Mouse (Mus musculus): ENCODE data around the gene 4930452B06Rik. TPM values are rescaled to one million over a fixed set of nuclear protein-coding genes. Genes with fewer than 3 reads are reported as not detected.

Gene 4930452B06Rik
- polyA plus RNA-seq, 1 experiment from 2014 or later: 14.3 TPM

GRCm38 (mm10) chr14:8441623-8442022 is 224.4 kb downstream of the 4930452B06Rik start:
- Histone ChIP-seq H3K36me3 (ENCODE audit: control insufficient read depth, insufficient read depth, low read length) (no peaks in the 10 kb centered on the region), H3K27me3 (ENCODE audit: control insufficient read depth, insufficient read depth, low read length) (no peaks in the 10 kb centered on the region), H3K27ac (ENCODE audit: low read length) (no peak overlapping the region), H3K4me1 (ENCODE audit: control insufficient read depth, insufficient read depth, low read length) (no peaks in the 10 kb centered on the region), H3K4me2 (replicated peaks; ENCODE audit: low read depth, low read length) (no peak overlapping the region), H3K4me3 (ENCODE audit: low read depth, low read length) (no peak overlapping the region), H3K9ac (replicated peaks; ENCODE audit: low read depth, low read length) (no peak overlapping the region), H3K9me3 (ENCODE audit: control insufficient read depth, low read depth, low read length) (no peaks in the 10 kb centered on the region)
- 74% methylated on average over 3 of the region's 3 CpGs for WGBS
- ATAC-seq (ENCODE audit: insufficient number of reproducible peaks, insufficient read depth, low FRiP score, low read depth): no peak

GRCm38 (mm10) chr14:8430611-8431230 is 235.3 kb downstream of the 4930452B06Rik start:
- Histone ChIP-seq H3K9ac (replicated peaks; ENCODE audit: low read depth, low read length) (no peak overlapping the region), H3K27me3 (ENCODE audit: control insufficient read depth, insufficient read depth, low read length) (no peaks in the 10 kb centered on the region), H3K9me3 (ENCODE audit: control insufficient read depth, low read depth, low read length) (no peaks in the 10 kb centered on the region), H3K4me1 (ENCODE audit: control insufficient read depth, insufficient read depth, low read length) (0 out of 2 replicates have a peak, but pooled peaks cover 3% of the 10 kb centered on the region), H3K27ac (ENCODE audit: low read length) (no peak overlapping the region), H3K36me3 (ENCODE audit: control insufficient read depth, insufficient read depth, low read length) (no peaks in the 10 kb centered on the region), H3K4me3 (ENCODE audit: low read depth, low read length) (no peak overlapping the region), H3K4me2 (replicated peaks; ENCODE audit: low read depth, low read length) (no peak overlapping the region)
- ATAC-seq (ENCODE audit: insufficient number of reproducible peaks, insufficient read depth, low FRiP score, low read depth): peak; percentile 85
- WGBS: 57% methylated on average over 6 of the region's 6 CpGs

GRCm38 (mm10) chr14:8429767-8430166 is 236.3 kb downstream of the 4930452B06Rik start:
- 86% methylated on average over 2 of the region's 2 CpGs for WGBS
- Histone ChIP-seq H3K9me3 (ENCODE audit: control insufficient read depth, low read depth, low read length) (no peaks in the 10 kb centered on the region), H3K27ac (ENCODE audit: low read length) (no peak overlapping the region), H3K9ac (replicated peaks; ENCODE audit: low read depth, low read length) (no peak overlapping the region), H3K27me3 (ENCODE audit: control insufficient read depth, insufficient read depth, low read length) (no peaks in the 10 kb centered on the region), H3K4me2 (replicated peaks; ENCODE audit: low read depth, low read length) (no peak overlapping the region), H3K4me3 (ENCODE audit: low read depth, low read length) (no peak overlapping the region), H3K36me3 (ENCODE audit: control insufficient read depth, insufficient read depth, low read length) (no peaks in the 10 kb centered on the region), H3K4me1 (ENCODE audit: control insufficient read depth, insufficient read depth, low read length) (0 out of 2 replicates have a peak, but pooled peaks cover 3% of the 10 kb centered on the region)
- no peak for ATAC-seq (ENCODE audit: insufficient number of reproducible peaks, insufficient read depth, low FRiP score, low read depth)

- H3K4me1 ChIP-seq (ENCODE audit: control insufficient read depth, insufficient read depth, low read length): 0 out of 2 replicates have a peak, but pooled peaks cover 6% of the 10 kb centered on the region
- H3K36me3 ChIP-seq (ENCODE audit: control insufficient read depth, insufficient read depth, low read length): no peaks in the 10 kb centered on the region
- no peak overlapping the region for H3K27ac ChIP-seq (ENCODE audit: low read length)
- no peak overlapping the region for H3K4me3 ChIP-seq (ENCODE audit: low read depth, low read length)
- ATAC-seq (ENCODE audit: insufficient number of reproducible peaks, insufficient read depth, low FRiP score, low read depth): no peak
- WGBS: 87% methylated on average over 3 of the region's 3 CpGs
- no peaks in the 10 kb centered on the region for H3K27me3 ChIP-seq (ENCODE audit: control insufficient read depth, insufficient read depth, low read length)
- no peak overlapping the region for H3K4me2 ChIP-seq (replicated peaks; ENCODE audit: low read depth, low read length)
- H3K9me3 ChIP-seq (ENCODE audit: control insufficient read depth, low read depth, low read length): no peaks in the 10 kb centered on the region
- no peak overlapping the region for H3K9ac ChIP-seq (replicated peaks; ENCODE audit: low read depth, low read length)
These were observed 243.2 kb downstream of the 4930452B06Rik start for GRCm38 (mm10) chr14:8422833-8423232.

- 0 out of 2 replicates have a peak, but pooled peaks cover 6% of the 10 kb centered on the region for H3K4me1 ChIP-seq (ENCODE audit: control insufficient read depth, insufficient read depth, low read length)
- no peaks in the 10 kb centered on the region for H3K36me3 ChIP-seq (ENCODE audit: control insufficient read depth, insufficient read depth, low read length)
- no peak overlapping the region for H3K4me3 ChIP-seq (ENCODE audit: low read depth, low read length)
- H3K27me3 ChIP-seq (ENCODE audit: control insufficient read depth, insufficient read depth, low read length): no peaks in the 10 kb centered on the region
- H3K9me3 ChIP-seq (ENCODE audit: control insufficient read depth, low read depth, low read length): no peaks in the 10 kb centered on the region
- no peak overlapping the region for H3K27ac ChIP-seq (ENCODE audit: low read length)
- no peak for ATAC-seq (ENCODE audit: insufficient number of reproducible peaks, insufficient read depth, low FRiP score, low read depth)
- no peak overlapping the region for H3K9ac ChIP-seq (replicated peaks; ENCODE audit: low read depth, low read length)
- H3K4me2 ChIP-seq (replicated peaks; ENCODE audit: low read depth, low read length): peak overlapping the region; percentile 26
- WGBS: 11% methylated on average over 10 of the region's 10 CpGs
These were observed 244.7 kb downstream of the 4930452B06Rik start for GRCm38 (mm10) chr14:8421199-8421787.

GRCm38 (mm10) chr14:8418610-8419009 is 247.4 kb downstream of the 4930452B06Rik start:
- H3K9me3 ChIP-seq (ENCODE audit: control insufficient read depth, low read depth, low read length): no peaks in the 10 kb centered on the region
- H3K4me1 ChIP-seq (ENCODE audit: control insufficient read depth, insufficient read depth, low read length): 0 out of 2 replicates have a peak, but pooled peaks cover 6% of the 10 kb centered on the region
- H3K4me2 ChIP-seq (replicated peaks; ENCODE audit: low read depth, low read length): no peak overlapping the region
- H3K4me3 ChIP-seq (ENCODE audit: low read depth, low read length): no peak overlapping the region
- ATAC-seq (ENCODE audit: insufficient number of reproducible peaks, insufficient read depth, low FRiP score, low read depth): no peak
- H3K36me3 ChIP-seq (ENCODE audit: control insufficient read depth, insufficient read depth, low read length): no peaks in the 10 kb centered on the region
- H3K27ac ChIP-seq (ENCODE audit: low read length): no peak overlapping the region
- 59% methylated on average over 3 of the region's 3 CpGs for WGBS
- no peak overlapping the region for H3K9ac ChIP-seq (replicated peaks; ENCODE audit: low read depth, low read length)
- no peaks in the 10 kb centered on the region for H3K27me3 ChIP-seq (ENCODE audit: control insufficient read depth, insufficient read depth, low read length)

- H3K4me2 ChIP-seq (replicated peaks; ENCODE audit: low read depth, low read length): no peak overlapping the region
- no peaks in the 10 kb centered on the region for H3K36me3 ChIP-seq (ENCODE audit: control insufficient read depth, insufficient read depth, low read length)
- H3K4me3 ChIP-seq (ENCODE audit: low read depth, low read length): no peak overlapping the region
- H3K4me1 ChIP-seq (ENCODE audit: control insufficient read depth, insufficient read depth, low read length): no peaks in the 10 kb centered on the region
- H3K9ac ChIP-seq (replicated peaks; ENCODE audit: low read depth, low read length): no peak overlapping the region
- 67% methylated on average over 6 of the region's 6 CpGs for WGBS
- no peak overlapping the region for H3K27ac ChIP-seq (ENCODE audit: low read length)
- no peaks in the 10 kb centered on the region for H3K27me3 ChIP-seq (ENCODE audit: control insufficient read depth, insufficient read depth, low read length)
- no peak for ATAC-seq (ENCODE audit: insufficient number of reproducible peaks, insufficient read depth, low FRiP score, low read depth)
- H3K9me3 ChIP-seq (ENCODE audit: control insufficient read depth, low read depth, low read length): no peaks in the 10 kb centered on the region
These were observed 260.1 kb downstream of the 4930452B06Rik start for GRCm38 (mm10) chr14:8405946-8406345.

- H3K27ac ChIP-seq (ENCODE audit: low read length): no peak overlapping the region
- H3K27me3 ChIP-seq (ENCODE audit: control insufficient read depth, insufficient read depth, low read length): no peaks in the 10 kb centered on the region
- no peaks in the 10 kb centered on the region for H3K4me1 ChIP-seq (ENCODE audit: control insufficient read depth, insufficient read depth, low read length)
- ATAC-seq (ENCODE audit: insufficient number of reproducible peaks, insufficient read depth, low FRiP score, low read depth): no peak
- H3K4me2 ChIP-seq (replicated peaks; ENCODE audit: low read depth, low read length): no peak overlapping the region
- no peak overlapping the region for H3K9ac ChIP-seq (replicated peaks; ENCODE audit: low read depth, low read length)
- H3K36me3 ChIP-seq (ENCODE audit: control insufficient read depth, insufficient read depth, low read length): no peaks in the 10 kb centered on the region
- no peak overlapping the region for H3K4me3 ChIP-seq (ENCODE audit: low read depth, low read length)
- WGBS: 86% methylated on average over 3 of the region's 3 CpGs
- H3K9me3 ChIP-seq (ENCODE audit: control insufficient read depth, low read depth, low read length): no peaks in the 10 kb centered on the region
These were observed 262.7 kb downstream of the 4930452B06Rik start for GRCm38 (mm10) chr14:8403310-8403709.

Data from stomach, embryonic 14.5 days (tissue).